9 mouse cellular contexts compared by ENCODE assay signal in the genomic region with DNA sequence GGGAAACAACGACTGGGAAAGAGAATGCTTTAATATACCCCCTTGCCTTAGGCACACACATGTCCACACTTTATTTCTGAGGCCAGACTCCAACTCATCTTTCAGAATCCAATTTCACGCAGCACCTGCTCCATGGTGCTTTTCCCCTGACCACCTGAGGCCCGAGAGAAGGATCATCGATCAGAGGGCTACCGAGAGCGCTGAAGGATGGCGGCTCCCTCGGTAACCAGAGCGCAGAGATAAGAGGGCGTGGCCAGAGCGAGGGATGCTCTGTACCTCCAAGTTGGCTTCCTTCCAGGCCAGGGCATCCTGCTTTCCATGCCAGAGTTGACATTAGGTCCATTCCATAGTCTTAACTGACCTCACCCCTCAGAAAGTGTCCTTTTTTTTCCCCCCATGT. TPM values are rescaled to one million over a fixed set of nuclear protein-coding genes. Genes with fewer than 3 reads are reported as not detected.
DNase-seq lines count a peak whose midpoint lies in the region; ATAC-seq and TF ChIP-seq lines count a peak whose summit lies in the region.
"Had no signal": no experiment of that assay in that cellular context is flagged by ENCODE, and none has a peak within 500 bp of the region (broad histone marks: within the 10 kb centered on the region; RNA-seq: fewer than 3 reads in every experiment).

No protein-coding gene starts in this region.

- H3K9ac ChIP-seq in heart, embryonic 12.5 days, result peak overlapping the region; percentile 58
- H3K9ac ChIP-seq in heart, postnatal 0 days (replicated peaks; ENCODE audit: low read depth, low read length), result peak overlapping the region; percentile 73; the same call in 1 of the 2 replicates

- peaks cover 30% of the 10 kb centered on the region for H3K4me1 ChIP-seq in heart, embryonic 12.5 days (replicated peaks)
- peaks cover 5% of the 10 kb centered on the region; the same call in 1 of the 2 replicates for H3K4me1 ChIP-seq in bone marrow macrophage, adult 2 months (ENCODE audit: control insufficient read depth, insufficient read depth, low read length)
- H3K4me1 ChIP-seq in heart, postnatal 0 days (ENCODE audit: control insufficient read depth, insufficient read depth), result peaks cover 13% of the 10 kb centered on the region
- H3K4me1 ChIP-seq in midbrain, embryonic 10.5 days, result peaks cover 54% of the 10 kb centered on the region

- H3K27ac ChIP-seq in heart, embryonic 12.5 days (ENCODE audit: poor library complexity, severe bottlenecking), result peak overlapping the region; percentile 21; the same call in 1 of the 2 replicates
- no peak overlapping the region for H3K27ac ChIP-seq in bone marrow macrophage, adult 2 months (ENCODE audit: insufficient read depth, low read depth, low read length)
- H3K27ac ChIP-seq in heart, postnatal 0 days (ENCODE audit: low read depth), result peak overlapping the region; percentile 91; the same call in 1 of the 2 replicates
- peak overlapping the region; percentile 98 for H3K27ac ChIP-seq in midbrain, embryonic 10.5 days (replicated peaks)

- intact Hi-C loops in heart, postnatal 14 days (cut with DNase I), result loop anchor here (2.0 to 5.0 kb wide), 3 partner anchors 50 to 143 kb away; no protein-coding TSS in a partner anchor

- 2% methylated on average over 11 of the region's 11 CpGs for WGBS in heart, embryonic 12.5 days
- 5% methylated on average over 11 of the region's 11 CpGs for WGBS in heart, postnatal 0 days
- under 1% methylated on average over 11 of the region's 11 CpGs for WGBS in midbrain, embryonic 10.5 days

- no peaks in the 10 kb centered on the region for H3K9me3 ChIP-seq in heart, embryonic 12.5 days (replicated peaks)
- H3K9me3 ChIP-seq in heart, postnatal 0 days (replicated peaks; ENCODE audit: control insufficient read depth, low read length), result no peaks in the 10 kb centered on the region
- H3K9me3 ChIP-seq in midbrain, embryonic 10.5 days (replicated peaks), result no peaks in the 10 kb centered on the region

- no peak; the same call in 1 of the 2 replicates for TF ChIP-seq EP300 in heart, postnatal 0 days (IDR thresholded peaks at IDR 0.05; ENCODE audit: low read depth)

- DNase-seq in heart, postnatal 14 days, result no peak
- DNase-seq in heart, postnatal 0 days (ENCODE audit: low spot score), result no peak
- no peak for DNase-seq in midbrain, embryonic 10.5 days (ENCODE audit: low spot score)
- no peak for DNase-seq in yolk sac, embryonic 10.5 days (ENCODE audit: low spot score)
- no peak for DNase-seq in spleen, postnatal 4 days (ENCODE audit: low spot score in 2 of 2)
- DNase-seq in lung, postnatal 14 days, result no peak

- TF ChIP-seq CTCF in bone marrow macrophage, adult 2 months (IDR thresholded peaks at IDR 0.05; ENCODE audit: low read depth, low read length), result no peak
- TF ChIP-seq CTCF in heart, postnatal 0 days (IDR thresholded peaks at IDR 0.05; ENCODE audit: low read depth), result no peak

- ATAC-seq in heart, embryonic 12.5 days (ENCODE audit: insufficient number of reproducible peaks, low FRiP score), result 0 out of 2 replicates have a peak, but pooled peaks have one; percentile 1
- no peak for ATAC-seq in heart, postnatal 0 days (ENCODE audit: insufficient read depth, low read depth)

- no peaks in the 10 kb centered on the region for H3K36me3 ChIP-seq in heart, embryonic 12.5 days
- H3K36me3 ChIP-seq in heart, postnatal 0 days (replicated peaks; ENCODE audit: control insufficient read depth, insufficient read depth, low read length), result no peaks in the 10 kb centered on the region
- peaks cover 8% of the 10 kb centered on the region for H3K36me3 ChIP-seq in midbrain, embryonic 10.5 days

- no peaks in the 10 kb centered on the region; the same call in 1 of the 2 replicates for H3K27me3 ChIP-seq in heart, embryonic 12.5 days (replicated peaks)
- peaks cover 9% of the 10 kb centered on the region; the same call in 1 of the 2 replicates for H3K27me3 ChIP-seq in heart, postnatal 0 days (ENCODE audit: control insufficient read depth, insufficient read depth, low read length)
- H3K27me3 ChIP-seq in midbrain, embryonic 10.5 days (ENCODE audit: low read depth, poor library complexity, severe bottlenecking), result peaks cover 18% of the 10 kb centered on the region

- peak overlapping the region; percentile 78 for H3K4me2 ChIP-seq in heart, embryonic 12.5 days
- peak overlapping the region; percentile 87 for H3K4me2 ChIP-seq in heart, postnatal 0 days (ENCODE audit: low read depth, low read length)

- TF ChIP-seq POLR2A in bone marrow macrophage, adult 2 months (IDR thresholded peaks at IDR 0.05; ENCODE audit: borderline replicate concordance, low read depth, low read length), result no peak

- H3K4me3 ChIP-seq in heart, embryonic 12.5 days, result peak overlapping the region; percentile 70
- H3K4me3 ChIP-seq in bone marrow macrophage, adult 2 months (ENCODE audit: insufficient read depth, low read length), result peak overlapping the region; percentile 50
- H3K4me3 ChIP-seq in heart, postnatal 0 days (ENCODE audit: low read depth, low read length), result peak overlapping the region; percentile 69
- H3K4me3 ChIP-seq in midbrain, embryonic 10.5 days, result peak overlapping the region; percentile 76

RNA-seq across cellular contexts. Expression of a gene that starts 0.6 kb away (rescaled TPM):
- polyA plus RNA-seq in heart, embryonic 12.5 days (2016; fragmentation: Nextera tagmentation; extraction: Ambion mirVana), result 66.1 and 67.6 TPM in 2 replicates
- 1 to 10 TPM; 5.0 to 9.0 TPM for total RNA-seq in heart, postnatal 14 days (2021)
- polyA plus RNA-seq in bone marrow macrophage, adult 2 months (2012; ENCODE audit: insufficient read depth, insufficient read length, missing spikeins), result not detected in 2 replicates
- 36.4 and 72.4 TPM in 2 replicates for total RNA-seq in heart, postnatal 0 days (2014; rRNA removed; ENCODE audit: low replicate concordance)
- 31.8 and 32.5 TPM in 2 replicates for polyA plus RNA-seq in heart, postnatal 0 days (2015; fragmentation: Nextera tagmentation; extraction: Ambion mirVana)
- 174 and 175 TPM in 2 replicates for polyA plus RNA-seq in midbrain, embryonic 10.5 days (2016; fragmentation: Nextera tagmentation; extraction: Ambion mirVana)
- total RNA-seq: MEL had no signal

Comparison
In these comparisons a context has a peak if more than half of its experiments do, and no peak if none do; other contexts are left out.
1. RNA of a gene that starts 0.6 kb away (polyA plus RNA-seq): 174 to 175 TPM in midbrain, embryonic 10.5 days, 66.1 to 67.6 TPM in heart, embryonic 12.5 days and 31.8 to 32.5 TPM in heart, postnatal 0 days; not detected in bone marrow macrophage, adult 2 months; every median in the first group is over 10 times any median in the second.
2. Peak in every context shown above with its lines, with median percentiles within 50 percentile points of each other: H3K4me3 ChIP-seq.